Mouse (Mus musculus): ENCODE results near the gene Dnase1l2. TPM values are rescaled to one million over a fixed set of nuclear protein-coding genes. Genes with fewer than 3 reads are reported as not detected.
A peak's percentile ranks its signal among the peaks of the same experiment; 100 is the strongest.

Dnase1l2 gene
- polyA plus RNA-seq (2015; fragmentation: Nextera tagmentation; extraction: Ambion mirVana): 1.9 and 2.0 TPM in 2 replicates

DNA sequence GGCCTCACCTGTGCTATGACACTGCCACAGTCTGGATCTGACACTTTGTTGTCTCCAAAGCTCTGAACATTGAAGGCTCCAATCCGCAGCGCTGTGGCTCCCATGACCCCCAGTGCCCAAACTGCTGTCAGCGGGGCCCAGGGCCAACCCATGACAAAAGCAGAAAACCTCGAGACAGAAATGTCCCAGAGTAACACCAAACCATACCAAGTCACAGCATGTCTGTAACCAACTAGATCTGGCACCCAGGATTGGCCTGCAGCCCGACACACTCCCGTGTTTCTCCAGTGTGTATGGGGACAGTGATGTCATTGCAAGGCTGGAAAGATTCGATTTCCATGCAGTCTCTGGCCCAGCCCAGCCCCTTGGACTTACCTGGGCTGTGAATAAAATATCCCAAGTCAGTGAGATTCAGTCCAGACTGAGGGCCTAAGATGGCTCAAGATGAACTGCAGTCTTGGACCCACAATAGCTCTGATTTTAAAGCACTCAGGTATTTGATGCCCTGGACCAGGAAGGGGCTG lies at the start of gene Dnase1l2:
Gene Dnase1l2 (minus strand): TSS at position 474 of the 524 bp plus-strand sequence.
- Histone ChIP-seq H3K27ac (no peak within 1 kb of the TSS), H3K4me1 (no peaks in the 10 kb centered on the region), H3K4me3 (no peak within 1 kb of the TSS), H3K36me3 (peaks cover 77% of the 10 kb centered on the region), H3K4me2 (no peak within 1 kb of the TSS), H3K27me3 (no peaks in the 10 kb centered on the region), H3K9me3 (no peaks in the 10 kb centered on the region), H3K9ac (no peak within 1 kb of the TSS)
- 76% methylated on average over 7 of the region's 7 CpGs for WGBS
- ATAC-seq (ENCODE audit: borderline replicate concordance, extremely low read depth, low FRiP score, low TSS enrichment): no peak

DNA sequence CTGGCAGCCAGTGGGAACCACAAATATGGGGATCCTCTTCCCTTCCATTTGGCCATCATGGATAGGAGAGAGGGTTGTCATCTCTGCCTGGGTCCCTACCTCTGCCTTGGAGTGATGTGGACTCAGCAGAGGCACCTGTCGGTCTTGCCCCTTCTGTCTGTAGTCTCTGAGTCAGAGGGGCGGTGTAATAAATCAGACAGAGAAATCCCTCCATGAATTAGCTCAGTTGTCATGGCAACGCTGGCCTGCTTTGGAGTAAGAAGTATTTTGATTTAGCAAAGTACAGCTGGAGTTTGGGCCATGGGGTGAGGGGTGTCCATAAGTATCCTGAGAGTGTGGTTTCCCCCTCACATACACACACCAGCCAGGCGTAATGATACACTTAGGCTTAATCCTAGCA lies 47.5 kb upstream of the Dnase1l2 start:
- H3K27ac ChIP-seq: no peak overlapping the region
- ATAC-seq (ENCODE audit: borderline replicate concordance, extremely low read depth, low FRiP score, low TSS enrichment): no peak
- H3K27me3 ChIP-seq: peaks cover 44% of the 10 kb centered on the region
- no peak overlapping the region for H3K9ac ChIP-seq
- H3K4me2 ChIP-seq: no peak overlapping the region
- no peaks in the 10 kb centered on the region for H3K9me3 ChIP-seq
- H3K4me3 ChIP-seq: no peak overlapping the region
- WGBS: 75% methylated on average over 4 of the region's 4 CpGs
- peaks cover 13% of the 10 kb centered on the region for H3K4me1 ChIP-seq
- no peaks in the 10 kb centered on the region for H3K36me3 ChIP-seq

DNA sequence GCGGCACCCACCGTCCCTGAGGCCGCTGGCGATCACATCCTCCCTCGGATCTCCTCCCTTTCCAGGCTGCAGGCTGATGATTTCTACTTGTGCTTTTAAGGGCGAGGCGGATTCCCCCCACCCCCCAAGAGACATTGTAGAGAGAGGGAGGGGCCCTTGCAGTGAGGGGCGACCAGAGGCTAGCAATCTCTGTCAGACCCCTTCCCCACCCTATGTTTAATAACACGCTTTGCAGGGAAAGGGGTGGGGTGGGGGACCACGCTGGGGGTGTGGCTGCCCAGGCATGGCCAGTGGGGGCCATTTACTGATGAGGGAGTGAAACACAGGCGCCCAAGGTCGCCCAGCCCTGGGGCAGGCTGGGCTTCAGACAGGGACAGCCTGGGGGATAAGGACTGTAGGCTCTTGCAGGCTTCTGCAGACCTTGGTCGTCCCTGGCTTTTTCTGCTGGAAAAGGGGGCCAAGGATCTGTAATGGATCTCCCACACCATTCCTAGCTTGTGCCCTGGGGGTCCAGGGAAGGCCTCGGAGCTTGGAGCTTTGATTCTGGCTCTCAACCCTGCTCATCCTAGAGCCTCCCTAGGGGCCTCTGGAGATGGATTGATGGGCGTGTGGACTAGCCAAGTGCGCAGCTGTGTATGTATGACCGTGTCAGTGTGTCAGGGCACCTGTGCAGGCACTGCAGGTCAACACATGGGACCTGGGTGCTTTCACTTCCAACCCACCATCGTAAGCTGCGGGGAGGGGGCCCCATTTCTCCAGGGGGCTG lies 46.5 kb upstream of the Dnase1l2 start:
- no peaks in the 10 kb centered on the region for H3K9me3 ChIP-seq
- H3K4me3 ChIP-seq: peak overlapping the region; percentile 54
- WGBS: 21% methylated on average over 18 of the region's 19 CpGs
- peak overlapping the region; percentile 57; the same call in 1 of the 2 replicates for H3K9ac ChIP-seq
- H3K36me3 ChIP-seq: no peaks in the 10 kb centered on the region
- peaks cover 13% of the 10 kb centered on the region for H3K4me1 ChIP-seq
- ATAC-seq (ENCODE audit: borderline replicate concordance, extremely low read depth, low FRiP score, low TSS enrichment): no peak
- H3K27ac ChIP-seq: no peak overlapping the region
- H3K27me3 ChIP-seq: peaks cover 44% of the 10 kb centered on the region
- peak overlapping the region; percentile 100 for H3K4me2 ChIP-seq

DNA sequence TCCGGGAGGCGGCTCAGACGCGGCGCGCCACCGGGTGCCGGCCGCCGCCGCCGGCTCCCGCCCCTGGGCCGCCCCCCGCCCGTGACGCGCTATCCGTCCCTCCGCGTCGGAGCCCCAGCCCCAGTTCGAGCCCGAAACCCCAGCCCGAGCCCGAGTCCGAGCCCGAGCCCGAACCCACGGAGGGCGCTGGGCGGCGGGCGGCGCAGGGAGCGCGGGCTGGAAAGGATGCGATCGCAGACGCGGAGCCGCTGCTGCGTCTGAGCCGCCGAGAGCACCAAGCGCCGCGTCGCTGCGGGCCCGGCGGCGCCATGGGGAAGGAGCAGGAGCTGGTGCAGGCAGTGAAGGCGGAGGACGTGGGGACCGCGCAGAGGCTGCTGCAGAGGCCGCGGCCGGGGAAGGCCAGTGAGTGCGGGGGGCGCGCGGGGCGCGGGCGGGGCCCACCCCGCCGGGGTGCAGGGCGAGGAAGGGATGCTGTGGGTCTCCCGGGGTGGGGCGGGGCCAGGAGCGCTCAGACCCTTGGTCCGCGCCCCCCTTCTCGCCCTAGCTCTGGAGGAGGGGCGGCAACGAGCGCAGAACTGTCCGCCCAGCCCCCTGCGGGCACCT lies 45.9 kb upstream of the Dnase1l2 start:
- Histone ChIP-seq H3K9ac (peak overlapping the region; percentile 57), H3K9me3 (no peaks in the 10 kb centered on the region), H3K27ac (no peak overlapping the region), H3K4me1 (peaks cover 13% of the 10 kb centered on the region), H3K27me3 (peaks cover 44% of the 10 kb centered on the region), H3K4me3 (peak overlapping the region; percentile 54), H3K4me2 (peak overlapping the region; percentile 100), H3K36me3 (no peaks in the 10 kb centered on the region)
- peak; percentile 66 for ATAC-seq (ENCODE audit: borderline replicate concordance, extremely low read depth, low FRiP score, low TSS enrichment)
- WGBS: 0% methylated on average over 29 of the region's 81 CpGs

DNA sequence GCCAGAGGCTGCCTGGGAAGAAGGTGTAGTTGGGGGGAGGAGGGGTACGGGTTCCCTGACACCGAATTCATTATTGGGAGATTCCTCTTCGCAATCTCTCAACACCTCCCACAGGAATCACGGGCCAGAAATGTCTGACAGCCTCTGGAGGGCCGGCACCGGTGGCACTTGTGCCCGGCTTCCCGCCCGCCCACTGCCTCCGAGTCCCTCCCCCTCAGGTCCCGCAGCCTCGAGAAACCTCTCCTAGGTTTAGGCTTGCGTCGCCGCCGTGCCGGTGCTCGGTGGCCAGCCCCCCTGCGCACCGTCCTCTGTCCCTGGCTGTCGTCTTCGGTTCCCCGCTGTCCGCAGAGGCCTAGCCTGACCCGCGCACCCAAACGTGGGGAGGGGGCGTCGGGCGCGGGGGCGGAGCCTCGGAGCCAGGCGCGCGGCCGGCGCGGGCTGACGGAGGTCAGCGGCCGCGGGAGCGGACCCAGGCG lies 45.3 kb upstream of the Dnase1l2 start, which contains the start of gene Caskin1:
Gene Caskin1 (plus strand): TSS at position 416 of the 476 bp plus-strand sequence.
- H3K4me3 ChIP-seq: peak within 1 kb of the TSS; percentile 54
- peak within 1 kb of the TSS; percentile 100 for H3K4me2 ChIP-seq
- H3K27me3 ChIP-seq: peaks cover 44% of the 10 kb centered on the region
- 2% methylated on average over 44 of the region's 45 CpGs for WGBS
- no peaks in the 10 kb centered on the region for H3K9me3 ChIP-seq
- peaks cover 13% of the 10 kb centered on the region for H3K4me1 ChIP-seq
- ATAC-seq (ENCODE audit: borderline replicate concordance, extremely low read depth, low FRiP score, low TSS enrichment): peak; percentile 43; the same call in 1 of the 2 replicates
- H3K9ac ChIP-seq: peak within 1 kb of the TSS; percentile 57
- no peaks in the 10 kb centered on the region for H3K36me3 ChIP-seq
- no peak within 1 kb of the TSS for H3K27ac ChIP-seq

DNA sequence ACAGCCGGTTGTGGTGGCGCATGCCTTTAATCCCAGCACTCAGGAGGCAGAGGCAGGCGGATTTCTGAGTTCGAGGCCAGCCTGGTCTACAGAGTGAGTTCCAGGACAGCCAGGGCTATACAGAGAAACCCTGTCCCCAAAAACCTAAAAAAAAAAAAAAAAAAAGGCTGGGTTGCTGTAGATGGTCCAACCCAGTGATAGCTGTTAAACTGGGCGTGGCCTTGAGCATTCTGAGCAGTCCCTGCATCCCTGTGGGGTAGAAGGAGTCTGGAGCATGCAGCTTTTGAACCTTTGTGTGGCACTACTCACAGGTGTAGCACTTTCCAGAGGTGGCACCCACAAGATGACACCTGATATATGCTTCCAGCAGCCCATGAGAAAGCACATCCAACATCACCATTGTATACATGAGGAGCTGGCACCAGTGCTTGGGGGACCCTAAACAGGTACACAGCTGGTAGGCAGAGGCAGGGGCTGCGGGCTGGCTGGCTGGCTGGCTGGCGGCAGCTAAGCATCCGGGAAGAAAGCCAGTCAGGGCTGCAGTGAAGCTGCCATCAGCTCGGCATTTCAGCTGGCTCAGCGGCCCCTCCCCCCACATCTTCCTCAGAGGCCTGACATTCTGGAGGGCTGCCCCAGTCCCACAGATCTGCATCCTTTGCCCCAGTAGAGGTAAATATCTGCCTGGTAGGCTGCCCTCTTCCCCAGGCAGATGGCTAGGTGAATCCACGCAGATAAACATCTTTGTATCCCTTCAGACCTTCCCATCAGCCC lies 42.4 kb upstream of the Dnase1l2 start:
- H3K27me3 ChIP-seq: peaks cover 31% of the 10 kb centered on the region
- ATAC-seq (ENCODE audit: borderline replicate concordance, extremely low read depth, low FRiP score, low TSS enrichment): no peak
- 38% methylated on average over 11 of the region's 11 CpGs for WGBS

DNA sequence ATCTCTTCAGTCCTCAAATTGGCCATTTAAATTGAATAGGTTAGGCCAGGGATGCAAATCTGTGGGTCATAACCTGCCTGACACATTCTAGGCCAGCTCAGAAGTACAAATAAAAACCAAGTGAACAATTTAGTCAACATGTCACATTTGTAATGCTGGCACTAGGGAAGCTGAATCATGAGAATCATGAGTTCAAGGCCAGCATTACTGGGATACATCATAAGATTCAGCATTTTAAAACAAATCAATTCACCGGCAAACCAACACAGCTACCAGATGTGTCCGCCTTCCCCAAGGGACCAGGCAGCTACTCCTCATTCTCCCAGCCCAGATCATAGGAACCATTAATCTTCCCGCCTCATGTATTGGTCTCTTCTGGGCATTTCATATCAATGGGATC lies 40.6 kb upstream of the Dnase1l2 start:
- H3K9ac ChIP-seq: no peak overlapping the region
- H3K4me2 ChIP-seq: no peak overlapping the region
- no peak for ATAC-seq (ENCODE audit: borderline replicate concordance, extremely low read depth, low FRiP score, low TSS enrichment)
- H3K9me3 ChIP-seq: no peaks in the 10 kb centered on the region
- peaks cover 13% of the 10 kb centered on the region for H3K27me3 ChIP-seq
- no peak overlapping the region for H3K4me3 ChIP-seq
- H3K27ac ChIP-seq: no peak overlapping the region
- H3K4me1 ChIP-seq: peaks cover 11% of the 10 kb centered on the region
- no peaks in the 10 kb centered on the region for H3K36me3 ChIP-seq
- 79% methylated on average over 3 of the region's 3 CpGs for WGBS

More for the DNA sequence above, 42.4 kb upstream of the Dnase1l2 start:
- Histone ChIP-seq H3K27ac (no peak overlapping the region), H3K9ac (no peak overlapping the region), H3K9me3 (no peaks in the 10 kb centered on the region), H3K4me1 (peaks cover 15% of the 10 kb centered on the region), H3K4me2 (no peak overlapping the region), H3K4me3 (no peak overlapping the region), H3K36me3 (no peaks in the 10 kb centered on the region)

DNA sequence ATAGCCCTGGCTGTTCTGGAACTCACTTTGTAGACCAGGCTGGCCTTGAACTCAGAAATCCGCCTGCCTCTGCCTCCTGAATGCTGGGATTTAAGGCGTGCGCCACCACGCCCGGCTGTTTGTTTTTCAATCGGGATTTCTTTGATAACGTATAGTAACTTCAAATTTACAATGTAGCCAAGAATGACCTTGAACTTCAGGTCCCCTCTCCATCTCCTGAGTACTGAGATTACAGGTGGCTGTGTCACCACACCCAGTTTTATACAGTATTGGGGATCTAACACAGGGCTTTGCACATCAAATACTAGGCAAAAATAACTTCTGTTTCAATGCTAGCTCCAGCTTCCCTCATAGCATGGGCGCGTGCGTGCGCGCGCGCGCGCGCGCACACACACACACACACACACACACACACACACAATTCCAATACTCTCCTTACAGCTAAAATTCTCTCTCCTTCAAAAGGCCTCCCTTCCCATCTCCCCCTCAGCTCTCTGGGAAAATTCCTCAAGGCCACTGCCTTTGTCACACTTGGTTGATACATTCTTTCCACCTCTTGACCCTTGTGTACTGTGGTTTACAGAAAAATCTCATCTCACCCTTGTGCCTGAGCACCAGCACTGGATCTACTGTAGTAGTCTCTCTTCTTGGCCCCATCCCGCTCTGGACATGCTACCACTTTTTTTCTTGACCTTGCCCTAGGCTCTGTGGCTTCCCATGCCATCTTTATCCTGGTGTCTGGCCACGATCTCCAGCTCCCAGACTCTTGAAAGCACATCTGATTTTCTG lies 38.3 kb upstream of the Dnase1l2 start:
- Histone ChIP-seq H3K4me1 (peaks cover 17% of the 10 kb centered on the region), H3K27me3 (no peaks in the 10 kb centered on the region)

DNA sequence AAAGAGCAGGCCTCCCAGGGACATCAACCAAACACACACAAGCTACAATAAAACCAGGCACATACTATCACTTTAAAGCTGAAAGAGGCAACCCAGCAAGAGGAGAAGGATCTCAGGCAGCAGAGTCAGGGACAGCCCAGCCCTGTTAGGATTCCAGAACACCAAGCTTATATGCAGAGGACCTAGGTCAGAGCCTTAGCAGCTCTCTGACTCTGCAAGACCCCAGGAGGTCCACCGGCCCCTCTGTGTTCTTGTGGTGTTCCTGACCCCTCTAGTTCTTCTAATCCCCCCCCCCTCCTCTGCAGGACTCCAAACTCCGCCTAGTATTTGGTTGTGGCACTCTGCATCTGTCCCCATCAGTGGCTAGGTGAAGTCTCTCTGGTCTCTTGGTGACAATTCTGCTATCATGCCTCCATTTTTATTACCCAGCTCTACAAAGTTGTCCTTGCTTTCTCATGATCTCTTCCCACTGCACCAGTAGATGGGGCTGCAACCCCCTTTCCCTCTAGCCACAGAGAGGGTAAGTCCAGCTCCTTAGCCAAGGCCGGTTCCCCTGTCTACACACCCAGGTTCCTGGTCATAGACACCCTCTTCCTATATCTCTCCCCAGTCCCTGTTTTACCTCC lies 37.4 kb upstream of the Dnase1l2 start:
- H3K27me3 ChIP-seq: no peaks in the 10 kb centered on the region
- H3K9ac ChIP-seq: no peak overlapping the region
- peaks cover 17% of the 10 kb centered on the region for H3K4me1 ChIP-seq
- no peak for ATAC-seq (ENCODE audit: borderline replicate concordance, extremely low read depth, low FRiP score, low TSS enrichment)
- no peak overlapping the region for H3K4me3 ChIP-seq
- no peaks in the 10 kb centered on the region for H3K9me3 ChIP-seq
- peak overlapping the region; percentile 69 for H3K4me2 ChIP-seq
- peaks cover 25% of the 10 kb centered on the region for H3K36me3 ChIP-seq
- H3K27ac ChIP-seq: peak overlapping the region; percentile 61
- WGBS: 36% methylated on average over 3 of the region's 3 CpGs

More for the DNA sequence above, 38.3 kb upstream of the Dnase1l2 start:
- no peak overlapping the region for H3K4me2 ChIP-seq
- H3K4me3 ChIP-seq: no peak overlapping the region
- H3K27ac ChIP-seq: no peak overlapping the region
- H3K9me3 ChIP-seq: no peaks in the 10 kb centered on the region
- WGBS: 91% methylated on average over 20 of the region's 20 CpGs
- no peak overlapping the region for H3K9ac ChIP-seq
- H3K36me3 ChIP-seq: peaks cover 16% of the 10 kb centered on the region
- ATAC-seq (ENCODE audit: borderline replicate concordance, extremely low read depth, low FRiP score, low TSS enrichment): no peak

DNA sequence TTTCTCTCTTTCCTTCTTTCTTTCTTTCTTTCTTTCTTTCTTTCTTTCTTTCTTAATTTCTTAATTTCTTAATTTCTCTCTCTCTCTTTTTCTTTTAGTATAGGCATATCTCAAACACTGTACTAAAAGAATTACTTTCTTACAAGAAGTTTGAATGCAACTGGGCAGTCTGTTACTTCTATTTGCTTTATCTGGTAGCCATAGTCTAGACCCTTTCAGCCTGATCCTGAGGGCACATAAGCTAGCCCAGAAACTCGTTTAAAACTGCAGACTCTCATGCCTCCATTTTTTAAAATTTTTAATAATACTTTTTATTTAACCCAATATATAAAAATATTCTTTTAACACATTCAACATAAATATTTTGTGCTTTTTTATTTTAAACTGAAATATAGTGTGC lies 36.5 kb upstream of the Dnase1l2 start:
- ATAC-seq (ENCODE audit: borderline replicate concordance, extremely low read depth, low FRiP score, low TSS enrichment): no peak
- no peaks in the 10 kb centered on the region for H3K27me3 ChIP-seq
- peak overlapping the region; percentile 93 for H3K4me3 ChIP-seq
- H3K9me3 ChIP-seq: no peaks in the 10 kb centered on the region
- H3K27ac ChIP-seq: no peak overlapping the region
- H3K4me1 ChIP-seq: peaks cover 17% of the 10 kb centered on the region
- no peak overlapping the region for H3K9ac ChIP-seq
- H3K36me3 ChIP-seq: peaks cover 33% of the 10 kb centered on the region
- H3K4me2 ChIP-seq: peak overlapping the region; percentile 69
- 19% methylated on average over 1 of the region's 1 CpGs for WGBS

All from lung, embryonic 15.5 days (tissue).